Mouse (Mus musculus) kidney, adult 18-20 months (tissue): Measurements from ENCODE around the gene Gm4177.
"Not testable (repeated sequence)": the region's sequence is repeated elsewhere in the genome, so short reads cannot be mapped to it uniquely, and the experiment has no call there.

Experiments
- DNase-seq: peaks from one replicate; pipeline ENCODE4 v3.0.0; 2021

Gene Gm4177

DNA sequence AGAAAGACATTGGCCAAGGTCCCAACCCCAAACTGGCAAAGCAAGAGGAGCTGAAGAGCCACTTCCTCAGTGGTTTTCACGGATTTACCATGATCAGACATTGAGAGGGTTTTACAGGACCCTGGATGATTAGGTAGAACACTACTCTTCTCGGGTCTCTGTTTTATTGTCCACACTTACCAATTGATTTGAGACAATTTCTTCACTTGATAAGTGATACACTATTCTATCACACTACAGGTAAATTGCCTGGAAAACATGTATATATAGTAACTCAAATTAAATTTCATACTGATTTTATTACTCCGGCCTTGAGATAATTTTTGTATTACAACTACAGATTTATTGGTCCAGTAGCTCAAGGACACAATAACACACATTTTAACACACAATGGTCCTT, at the start of gene Gm4177:
Gene Gm4177 (minus strand): TSS at position 101 of the 400 bp plus-strand sequence.
- DNase-seq: not testable (repeated sequence)

- DNase-seq: not testable (repeated sequence)
Observed at GRCm38 (mm10) chr7:21844167-21844566, 47.6 kb upstream of the Gm4177 start, which contains the start of gene Gm5725. Gene Gm5725, minus strand, starts transcription at chr7:21844267.

DNA sequence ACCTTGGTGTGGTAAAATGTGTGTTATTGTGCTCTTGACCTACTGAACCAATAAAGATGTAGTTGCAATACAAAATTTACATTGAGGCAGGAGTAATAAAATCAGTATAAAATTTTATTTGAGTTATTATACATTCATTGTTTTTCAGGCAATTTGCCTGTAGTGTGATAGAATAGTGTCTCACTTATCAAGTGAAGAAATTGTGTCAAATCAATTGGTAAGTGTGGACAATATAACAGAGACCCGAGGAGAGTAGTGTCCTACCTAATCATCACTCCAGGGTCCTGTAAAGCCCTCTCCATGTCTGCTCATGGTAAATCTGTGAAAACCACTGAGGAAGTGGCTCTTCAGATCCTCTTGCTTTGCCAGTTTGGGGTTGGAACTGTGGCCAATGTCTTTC, 35.5 kb upstream of the Gm4177 start, which contains the start of gene Vmn1r135:
Gene Vmn1r135 (plus strand): TSS at position 301 of the 400 bp plus-strand sequence.
- not testable (repeated sequence) for DNase-seq

GRCm38 (mm10) chr7:21761375-21761774, 35.2 kb downstream of the Gm4177 start, which contains the start of gene Gm4175:
Gene Gm4175, minus strand, starts transcription at chr7:21761475.
- not testable (repeated sequence) for DNase-seq
